Mouse (Mus musculus) bone marrow, adult 2 months (tissue): ENCODE data around the gene Psg16.

Source experiments
- CTCF ChIP-seq: fragments of 200-500 bp; IDR thresholded peaks from 2 replicates; pipeline ENCODE4 v1.5.1; 2011; ENCODE audit warnings: low read length, control low read depth; ENCODE audit not compliant: control insufficient read depth, insufficient read depth
- POLR2A ChIP-seq: fragments of 200-500 bp; IDR thresholded peaks from 2 replicates; pipeline ENCODE4 v1.6.1; 2011; ENCODE audit warnings: low read depth, mild to moderate bottlenecking, control low read depth, low read length, borderline replicate concordance; ENCODE audit not compliant: control insufficient read depth

DNA sequence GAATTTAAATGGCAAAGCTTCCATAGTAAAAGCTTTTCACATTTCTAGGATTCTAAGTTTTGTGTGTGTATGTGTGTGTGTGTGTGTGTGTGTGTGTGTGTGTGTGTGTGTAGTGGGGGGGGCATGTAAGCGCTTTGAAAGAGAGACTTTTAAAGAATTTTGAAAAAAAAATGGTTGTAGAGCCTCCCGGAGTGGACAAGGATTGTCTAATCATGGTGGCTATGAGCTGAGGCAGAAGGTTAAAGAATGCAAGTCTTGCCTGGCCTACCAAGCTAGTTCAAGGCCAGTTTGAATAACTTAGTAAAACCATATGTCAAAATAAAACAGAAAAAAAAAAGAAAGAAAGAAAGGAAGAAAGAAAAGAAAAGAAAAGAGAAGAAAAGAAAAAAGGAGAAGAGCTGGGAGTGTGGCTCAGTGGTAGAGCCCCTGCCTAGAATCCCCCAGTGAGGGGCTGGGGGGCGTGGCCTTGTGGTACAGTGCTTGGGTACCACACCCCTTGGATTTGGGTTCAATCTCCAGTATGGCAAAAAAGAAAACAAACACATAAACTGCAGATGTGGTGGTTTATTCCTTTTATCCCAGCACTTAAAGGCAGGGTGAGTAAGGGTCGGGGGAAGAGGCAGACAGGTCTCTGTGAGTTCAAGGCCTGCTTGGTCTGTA is 18.4 kb upstream of the Psg16 start:
- TF ChIP-seq CTCF = no peak
- TF ChIP-seq POLR2A = no peak
